Mouse (Mus musculus): Measurements from ENCODE around the gene Fam227a.

- TF ChIP-seq CTCF (IDR thresholded peaks at IDR 0.05; ENCODE audit: borderline replicate concordance, insufficient read depth, low read length) (no peak), POLR2A (IDR thresholded peaks at IDR 0.05; ENCODE audit: low read depth, low read length) (no peak)
These were observed 58.6 kb downstream of the Fam227a start for GRCm38 (mm10) chr15:79600176-79600575.

All from embryonic fibroblast, embryonic 13.5 days (primary cell).